Mouse (Mus musculus): ENCODE results near the gene Kctd15. TPM values are rescaled to one million over a fixed set of nuclear protein-coding genes. Genes with fewer than 3 reads are reported as not detected.

Kctd15 gene
- 1 to 10 TPM in 1 of 26 experiments, not detected in 25; 2.7 TPM for total RNA-seq (2018; cell fraction: chromatin; rRNA removed)
- total RNA-seq (2018; cell fraction: cytosol; rRNA removed) = not detected
- total RNA-seq (2018; cell fraction: nucleus; rRNA removed) = 1 to 10 TPM in 1 of 26 experiments, not detected in 25; 2.1 TPM
- polyA plus RNA-seq (2018) = not detected in 3 replicates

DNA sequence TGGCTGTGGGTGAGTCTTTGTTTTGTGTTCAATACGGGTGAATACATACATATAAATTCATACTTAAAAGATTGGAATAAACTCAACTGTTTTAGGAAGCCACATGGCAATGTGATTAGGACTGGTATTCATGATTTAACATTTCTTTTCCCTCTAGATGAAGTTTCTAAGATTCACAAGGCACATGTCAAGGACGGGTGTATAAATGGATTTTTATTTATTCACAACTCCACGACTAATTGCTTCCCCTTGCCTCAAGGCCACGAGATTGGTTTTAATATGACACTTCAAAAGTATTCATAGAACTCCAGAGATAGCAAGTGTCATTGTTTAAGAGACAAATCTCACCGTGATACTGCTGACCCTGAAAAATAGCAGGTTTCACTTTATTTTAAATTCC is at the start of gene Kctd15:
Kctd15 (minus strand) TSS at position 101 of the 400 bp plus-strand sequence.
- 82% methylated on average over 5 of the region's 5 CpGs for WGBS (ENCODE audit: missing documents)
- Histone ChIP-seq H3K79me2 (ENCODE audit: inconsistent target) (no peaks in the 10 kb centered on the region), H3K27ac (no peak within 1 kb of the TSS), H3K4me3 (ENCODE audit: inconsistent target) (no peak within 1 kb of the TSS), H3K36me3 (ENCODE audit: inconsistent target) (no peaks in the 10 kb centered on the region)

- Histone ChIP-seq H3K27ac (no peak overlapping the region), H3K79me2 (ENCODE audit: inconsistent target) (no peaks in the 10 kb centered on the region)
- WGBS (ENCODE audit: missing documents) = 78% methylated on average over 4 of the region's 4 CpGs
These were observed 47.9 kb upstream of the Kctd15 start for GRCm38 (mm10) chr7:34704401-34704800.

GRCm38 (mm10) chr7:34703437-34703836 is 46.9 kb upstream of the Kctd15 start:
- H3K36me3 ChIP-seq (ENCODE audit: inconsistent target) = no peaks in the 10 kb centered on the region
- H3K4me3 ChIP-seq (ENCODE audit: inconsistent target) = no peak overlapping the region
- WGBS (ENCODE audit: missing documents) = 47% methylated on average over 4 of the region's 4 CpGs
- no peak overlapping the region for H3K27ac ChIP-seq
- no peaks in the 10 kb centered on the region for H3K79me2 ChIP-seq (ENCODE audit: inconsistent target)

More at GRCm38 (mm10) chr7:34704401-34704800, 47.9 kb upstream of the Kctd15 start:
- no peak overlapping the region for H3K4me3 ChIP-seq (ENCODE audit: inconsistent target)
- no peaks in the 10 kb centered on the region for H3K36me3 ChIP-seq (ENCODE audit: inconsistent target)

- Histone ChIP-seq H3K4me3 (ENCODE audit: inconsistent target) (no peak overlapping the region), H3K27ac (no peak overlapping the region), H3K79me2 (ENCODE audit: inconsistent target) (no peaks in the 10 kb centered on the region), H3K36me3 (ENCODE audit: inconsistent target) (no peaks in the 10 kb centered on the region)
- 19% methylated on average over 10 of the region's 11 CpGs for WGBS (ENCODE audit: missing documents)
These were observed 46.3 kb upstream of the Kctd15 start for GRCm38 (mm10) chr7:34702718-34703351.

DNA sequence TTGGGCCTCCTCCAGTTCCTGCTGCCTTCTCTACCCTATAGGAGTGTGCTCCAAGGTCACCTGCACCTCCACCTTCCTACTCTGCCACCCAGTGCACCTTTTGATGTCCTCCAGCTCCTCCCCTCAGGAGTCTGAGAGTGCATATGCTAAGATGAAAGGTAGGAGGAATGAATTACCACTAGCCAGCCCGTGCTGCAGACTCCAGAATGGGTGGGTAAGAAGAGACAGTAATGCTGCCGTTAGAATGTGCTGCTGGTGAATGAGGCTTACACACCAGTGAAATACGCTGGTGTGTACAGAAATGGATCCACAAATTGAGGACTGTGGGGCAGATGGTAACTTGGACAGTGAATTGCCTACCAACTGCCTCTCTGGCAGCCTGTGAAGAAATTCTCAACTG is 43.4 kb upstream of the Kctd15 start:
- Histone ChIP-seq H3K4me3 (ENCODE audit: inconsistent target) (no peak overlapping the region), H3K79me2 (ENCODE audit: inconsistent target) (no peaks in the 10 kb centered on the region)
- 78% methylated on average over 3 of the region's 3 CpGs for WGBS (ENCODE audit: missing documents)

GRCm38 (mm10) chr7:34698221-34698620 is 41.7 kb upstream of the Kctd15 start:
- no peaks in the 10 kb centered on the region for H3K79me2 ChIP-seq (ENCODE audit: inconsistent target)
- no peak overlapping the region for H3K27ac ChIP-seq
- no peaks in the 10 kb centered on the region for H3K36me3 ChIP-seq (ENCODE audit: inconsistent target)
- WGBS (ENCODE audit: missing documents) = 92% methylated on average over 9 of the region's 9 CpGs
- H3K4me3 ChIP-seq (ENCODE audit: inconsistent target) = no peak overlapping the region

More for the DNA sequence above, 43.4 kb upstream of the Kctd15 start:
- H3K36me3 ChIP-seq (ENCODE audit: inconsistent target) = no peaks in the 10 kb centered on the region
- no peak overlapping the region for H3K27ac ChIP-seq

- no peaks in the 10 kb centered on the region for H3K36me3 ChIP-seq (ENCODE audit: inconsistent target)
- H3K27ac ChIP-seq = no peak overlapping the region
- WGBS (ENCODE audit: missing documents) = 73% methylated on average over 9 of the region's 9 CpGs
- H3K79me2 ChIP-seq (ENCODE audit: inconsistent target) = no peaks in the 10 kb centered on the region
- H3K4me3 ChIP-seq (ENCODE audit: inconsistent target) = no peak overlapping the region
These were observed 39.6 kb upstream of the Kctd15 start for GRCm38 (mm10) chr7:34696086-34696485.

- no peak overlapping the region for H3K27ac ChIP-seq
- H3K79me2 ChIP-seq (ENCODE audit: inconsistent target) = no peaks in the 10 kb centered on the region
- no peak overlapping the region for H3K4me3 ChIP-seq (ENCODE audit: inconsistent target)
- 92% methylated on average over 9 of the region's 9 CpGs for WGBS (ENCODE audit: missing documents)
- no peaks in the 10 kb centered on the region for H3K36me3 ChIP-seq (ENCODE audit: inconsistent target)
These were observed 38.4 kb upstream of the Kctd15 start for GRCm38 (mm10) chr7:34694898-34695297.

DNA sequence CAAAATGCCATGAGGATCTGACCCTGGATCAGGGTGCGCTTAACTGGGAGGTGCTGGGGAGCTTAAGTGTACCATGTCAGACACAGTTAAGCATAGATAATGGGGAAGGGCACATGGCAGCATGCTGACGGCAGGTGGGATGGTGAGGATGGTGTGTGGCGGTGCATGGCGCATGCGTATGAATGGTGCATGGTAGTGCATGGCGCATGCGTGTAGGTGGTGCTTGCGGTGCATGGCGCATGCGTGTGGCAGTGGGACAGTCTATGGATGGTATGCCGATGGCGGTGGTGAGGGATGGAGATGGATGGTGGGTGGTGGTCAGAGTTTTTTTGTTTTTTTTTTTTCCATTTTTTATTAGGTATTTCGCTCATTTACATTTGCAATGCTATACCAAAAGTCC is 37.4 kb upstream of the Kctd15 start:
- no peak overlapping the region for H3K4me3 ChIP-seq (ENCODE audit: inconsistent target)
- H3K36me3 ChIP-seq (ENCODE audit: inconsistent target) = no peaks in the 10 kb centered on the region
- no peaks in the 10 kb centered on the region for H3K79me2 ChIP-seq (ENCODE audit: inconsistent target)
- WGBS (ENCODE audit: missing documents) = 97% methylated on average over 13 of the region's 13 CpGs
- H3K27ac ChIP-seq = no peak overlapping the region

GRCm38 (mm10) chr7:34693072-34693471 is 36.5 kb upstream of the Kctd15 start:
- 79% methylated on average over 4 of the region's 4 CpGs for WGBS (ENCODE audit: missing documents)
- no peaks in the 10 kb centered on the region for H3K79me2 ChIP-seq (ENCODE audit: inconsistent target)
- no peak overlapping the region for H3K27ac ChIP-seq
- no peaks in the 10 kb centered on the region for H3K36me3 ChIP-seq (ENCODE audit: inconsistent target)
- H3K4me3 ChIP-seq (ENCODE audit: inconsistent target) = no peak overlapping the region

- no peak overlapping the region for H3K27ac ChIP-seq
- 76% methylated on average over 13 of the region's 13 CpGs for WGBS (ENCODE audit: missing documents)
- no peaks in the 10 kb centered on the region for H3K79me2 ChIP-seq (ENCODE audit: inconsistent target)
- H3K4me3 ChIP-seq (ENCODE audit: inconsistent target) = no peak overlapping the region
- no peaks in the 10 kb centered on the region for H3K36me3 ChIP-seq (ENCODE audit: inconsistent target)
These were observed 33.6 kb upstream of the Kctd15 start for GRCm38 (mm10) chr7:34690111-34690510.

GRCm38 (mm10) chr7:34689028-34689427 is 32.5 kb upstream of the Kctd15 start:
- Histone ChIP-seq H3K4me3 (ENCODE audit: inconsistent target) (no peak overlapping the region), H3K79me2 (ENCODE audit: inconsistent target) (no peaks in the 10 kb centered on the region), H3K27ac (no peak overlapping the region), H3K36me3 (ENCODE audit: inconsistent target) (no peaks in the 10 kb centered on the region)
- WGBS (ENCODE audit: missing documents) = 49% methylated on average over 4 of the region's 6 CpGs

- H3K27ac ChIP-seq = no peak overlapping the region
- no peaks in the 10 kb centered on the region for H3K79me2 ChIP-seq (ENCODE audit: inconsistent target)
- H3K4me3 ChIP-seq (ENCODE audit: inconsistent target) = no peak overlapping the region
- 41% methylated on average over 7 of the region's 7 CpGs for WGBS (ENCODE audit: missing documents)
- H3K36me3 ChIP-seq (ENCODE audit: inconsistent target) = no peaks in the 10 kb centered on the region
These were observed 29.3 kb upstream of the Kctd15 start for GRCm38 (mm10) chr7:34685801-34686200.

GRCm38 (mm10) chr7:34685176-34685575 is 28.6 kb upstream of the Kctd15 start:
- 77% methylated on average over 4 of the region's 4 CpGs for WGBS (ENCODE audit: missing documents)
- H3K36me3 ChIP-seq (ENCODE audit: inconsistent target) = no peaks in the 10 kb centered on the region
- no peak overlapping the region for H3K4me3 ChIP-seq (ENCODE audit: inconsistent target)
- H3K79me2 ChIP-seq (ENCODE audit: inconsistent target) = no peaks in the 10 kb centered on the region
- no peak overlapping the region for H3K27ac ChIP-seq

DNA sequence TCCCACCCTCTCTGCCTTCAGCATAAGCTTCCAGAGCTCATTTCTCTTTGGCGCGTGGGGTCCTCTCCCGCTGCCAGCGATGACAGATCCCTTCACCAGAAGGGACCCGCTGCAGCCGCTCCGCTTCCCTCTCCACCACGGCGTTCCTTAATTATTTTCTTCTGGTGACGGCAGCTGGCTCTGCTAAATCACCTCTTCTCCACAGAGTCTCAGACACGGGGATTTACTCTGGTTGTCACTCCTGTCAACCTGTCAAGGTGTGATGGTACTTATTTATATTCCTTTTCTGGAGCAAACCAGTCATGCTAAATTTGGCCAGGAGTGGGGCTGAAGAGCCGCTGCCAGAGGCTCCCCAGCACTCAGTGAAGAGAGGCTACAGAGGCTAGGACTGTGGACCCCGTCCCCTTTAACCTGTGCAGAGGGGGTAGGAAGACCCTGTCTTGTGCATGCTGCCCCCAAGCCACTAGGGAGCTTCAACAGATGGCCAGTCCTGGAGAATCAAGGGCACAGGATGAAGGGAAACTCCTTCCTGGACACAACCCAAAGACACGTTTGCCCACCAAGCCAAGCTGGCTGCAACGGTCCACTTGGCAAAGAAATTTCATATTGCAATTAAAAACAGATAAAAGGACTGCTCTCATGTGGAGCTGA is 24.4 kb upstream of the Kctd15 start:
- WGBS (ENCODE audit: missing documents) = 72% methylated on average over 15 of the region's 15 CpGs
- Histone ChIP-seq H3K79me2 (ENCODE audit: inconsistent target) (no peaks in the 10 kb centered on the region), H3K27ac (no peak overlapping the region), H3K36me3 (ENCODE audit: inconsistent target) (no peaks in the 10 kb centered on the region), H3K4me3 (ENCODE audit: inconsistent target) (no peak overlapping the region)

Measured in macrophage (primary cell).